Mouse (Mus musculus) mouse trophoblast stem cell (cell line): ENCODE measurements around the gene Homer2.

Experiments used
- in situ Hi-C, 2 experiments: fragments of 300-500 bp; cut with MseI, MboI; formaldehyde crosslinking; loops; 2 replicates in 1 of 2; 3 replicates in 1 of 2; pipeline ENCODE4 v1.15.1; 2025

Gene Homer2

GRCm38 (mm10) chr7:81707471-81708140, at the start of gene Homer2:
Homer2 (minus strand) TSS chr7:81707527.
- in situ Hi-C loops = no loop called here

- in situ Hi-C loops = no loop called here
Observed at GRCm38 (mm10) chr7:81747956-81748355, 40.6 kb upstream of the Homer2 start.

- in situ Hi-C loops = no loop called here
Observed at GRCm38 (mm10) chr7:81744145-81744544, 36.8 kb upstream of the Homer2 start.

- in situ Hi-C loops = no loop called here
Observed at GRCm38 (mm10) chr7:81740010-81740409, 32.7 kb upstream of the Homer2 start.

- in situ Hi-C loops = no loop called here
Observed at GRCm38 (mm10) chr7:81738720-81739385, 31.5 kb upstream of the Homer2 start.

- in situ Hi-C loops = no loop called here
Observed at GRCm38 (mm10) chr7:81735300-81736048, 28.1 kb upstream of the Homer2 start.

GRCm38 (mm10) chr7:81732183-81733089, 25.1 kb upstream of the Homer2 start:
- in situ Hi-C loops = no loop called here

GRCm38 (mm10) chr7:81731181-81731651, 23.9 kb upstream of the Homer2 start:
- in situ Hi-C loops = no loop called here

GRCm38 (mm10) chr7:81729787-81730186, 22.5 kb upstream of the Homer2 start:
- in situ Hi-C loops = no loop called here

GRCm38 (mm10) chr7:81727716-81728115, 20.4 kb upstream of the Homer2 start:
- in situ Hi-C loops = no loop called here

- in situ Hi-C loops = no loop called here
Observed at GRCm38 (mm10) chr7:81726728-81727005, 19.3 kb upstream of the Homer2 start.

- in situ Hi-C loops = no loop called here
Observed at GRCm38 (mm10) chr7:81725986-81726727, 18.8 kb upstream of the Homer2 start.

GRCm38 (mm10) chr7:81723851-81724250, 16.5 kb upstream of the Homer2 start:
- in situ Hi-C loops = no loop called here

GRCm38 (mm10) chr7:81721271-81721670, 13.9 kb upstream of the Homer2 start:
- in situ Hi-C loops = no loop called here

GRCm38 (mm10) chr7:81719216-81719661, 11.9 kb upstream of the Homer2 start:
- in situ Hi-C loops = no loop called here

GRCm38 (mm10) chr7:81718657-81719056, 11.3 kb upstream of the Homer2 start:
- in situ Hi-C loops = no loop called here

GRCm38 (mm10) chr7:81710166-81710565, 2.8 kb upstream of the Homer2 start:
- in situ Hi-C loops = no loop called here

GRCm38 (mm10) chr7:81708165-81708564, 838 bp upstream of the Homer2 start:
- in situ Hi-C loops = no loop called here

GRCm38 (mm10) chr7:81706416-81707391, 623 bp downstream of the Homer2 start:
- in situ Hi-C loops = no loop called here

- in situ Hi-C loops = no loop called here
Observed at GRCm38 (mm10) chr7:81706027-81706415, 1.3 kb downstream of the Homer2 start.
